Mouse (Mus musculus) lung, postnatal 0 days (tissue): ENCODE data around the gene Arhgap18. TPM values are rescaled to one million over a fixed set of nuclear protein-coding genes. Genes with fewer than 3 reads are reported as not detected.

ENCODE experiments used
- ATAC-seq: fragments of 200-750 bp; cut with Nextera tagmentation; 2 replicates; pipeline ENCODE4 v1.8.0; 2017; ENCODE audit warnings: moderate library complexity
- DNase-seq: peaks from one replicate; pipeline ENCODE4 v3.0.0-alpha.2; 2016; ENCODE audit warnings: low spot score
- H3K27ac ChIP-seq: fragments of 300-500 bp; sonication (generic); 2 replicates; pipeline ENCODE4 v1.5.1; 2014; ENCODE audit warnings: antibody characterized with exemption, mild to moderate bottlenecking, low read length, mixed read lengths
- H3K27me3 ChIP-seq: fragments of 300-500 bp; sonication (generic); replicated peaks from 2 replicates; pipeline ENCODE4 v1.6.1; 2014; ENCODE audit warnings: low read length, mixed read lengths; ENCODE audit not compliant: insufficient read depth
- H3K36me3 ChIP-seq: fragments of 300-500 bp; sonication (generic); 2 replicates; pipeline ENCODE4 v1.6.1; 2014; ENCODE audit warnings: low read length, mixed read lengths; ENCODE audit not compliant: insufficient read depth
- H3K4me1 ChIP-seq: fragments of 300-500 bp; sonication (generic); 2 replicates; pipeline ENCODE4 v1.6.1; 2014; ENCODE audit warnings: antibody characterized with exemption, low read depth, low read length, mixed read lengths; ENCODE audit not compliant: insufficient read depth
- H3K4me2 ChIP-seq: fragments of 300-500 bp; sonication (generic); replicated peaks from 2 replicates; pipeline ENCODE4 v1.6.1; 2014; ENCODE audit warnings: low read depth, mild to moderate bottlenecking, low read length, moderate library complexity, mixed read lengths
- H3K4me3 ChIP-seq: fragments of 300-500 bp; sonication (generic); 2 replicates; pipeline ENCODE4 v1.5.1; 2014; ENCODE audit warnings: low read depth, low read length
- H3K9ac ChIP-seq: fragments of 300-500 bp; sonication (generic); replicated peaks from 2 replicates; pipeline ENCODE4 v1.6.1; 2014; ENCODE audit warnings: low read depth, mild to moderate bottlenecking
- H3K9me3 ChIP-seq: fragments of 300-500 bp; sonication (generic); 2 replicates; pipeline ENCODE4 v1.6.1; 2016; ENCODE audit warnings: low read length, mixed read lengths
- CTCF ChIP-seq: IDR thresholded peaks from 2 replicates; pipeline ENCODE4 v1.5.1; 2016; ENCODE audit warnings: antibody characterized with exemption, mild to moderate bottlenecking
- EP300 ChIP-seq: IDR thresholded peaks from 2 replicates; pipeline ENCODE4 v1.6.1; 2016; ENCODE audit warnings: antibody characterized with exemption, mild to moderate bottlenecking, control low read depth
- WGBS: fragments of 180-500 bp; shearing (Covaris S2); extraction: QIAGEN DNeasy Blood & Tissue Kit; methylation state at CpG from one replicate; pipeline ENCODE4 v1.1.7; 2014; 5-methylcytosine and 5-hydroxymethylcytosine counted together
- polyA plus RNA-seq: library from polyadenylated mRNA; unstranded; fragments of >200 nt; fragmentation: Nextera tagmentation; extraction: Ambion mirVana; gene quantifications from 2 replicates; pipeline ENCODE4 v1.2.1, GENCODE M21; 2015

Gene Arhgap18
- polyA plus RNA-seq, 1 experiment from 2014 or later, result 28.6 TPM

DNA sequence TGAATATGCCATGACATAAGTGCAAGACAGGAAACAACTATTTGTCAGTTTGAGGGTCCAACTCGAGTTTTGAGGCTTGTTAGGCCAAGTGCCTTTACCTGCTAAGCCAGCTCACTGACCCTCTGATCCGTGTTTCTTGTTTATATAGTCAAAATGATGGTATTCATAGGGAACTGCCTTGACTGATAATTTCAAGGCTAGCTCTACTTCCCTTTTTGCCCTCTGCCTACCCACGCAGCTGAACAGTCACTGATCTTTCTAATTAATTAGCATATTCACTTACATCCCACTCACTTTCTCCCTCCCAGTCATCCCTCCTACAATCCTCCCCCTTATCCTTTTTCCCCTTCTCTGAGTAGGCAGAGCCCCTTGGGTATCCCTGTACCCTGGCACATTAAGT lies 2.4 kb upstream of the Arhgap18 start:
- H3K9me3 ChIP-seq, result no peaks in the 10 kb centered on the region
- TF ChIP-seq CTCF (no peak), EP300 (no peak)
- no peaks in the 10 kb centered on the region for H3K36me3 ChIP-seq
- no peak overlapping the region for H3K27ac ChIP-seq
- H3K4me2 ChIP-seq, result no peak overlapping the region
- ATAC-seq (no peak), DNase-seq (no peak)
- no peak overlapping the region for H3K4me3 ChIP-seq
- H3K9ac ChIP-seq, result no peak overlapping the region
- no peaks in the 10 kb centered on the region for H3K4me1 ChIP-seq
- no peaks in the 10 kb centered on the region for H3K27me3 ChIP-seq
- 57% methylated on average over 3 of the region's 3 CpGs for WGBS

DNA sequence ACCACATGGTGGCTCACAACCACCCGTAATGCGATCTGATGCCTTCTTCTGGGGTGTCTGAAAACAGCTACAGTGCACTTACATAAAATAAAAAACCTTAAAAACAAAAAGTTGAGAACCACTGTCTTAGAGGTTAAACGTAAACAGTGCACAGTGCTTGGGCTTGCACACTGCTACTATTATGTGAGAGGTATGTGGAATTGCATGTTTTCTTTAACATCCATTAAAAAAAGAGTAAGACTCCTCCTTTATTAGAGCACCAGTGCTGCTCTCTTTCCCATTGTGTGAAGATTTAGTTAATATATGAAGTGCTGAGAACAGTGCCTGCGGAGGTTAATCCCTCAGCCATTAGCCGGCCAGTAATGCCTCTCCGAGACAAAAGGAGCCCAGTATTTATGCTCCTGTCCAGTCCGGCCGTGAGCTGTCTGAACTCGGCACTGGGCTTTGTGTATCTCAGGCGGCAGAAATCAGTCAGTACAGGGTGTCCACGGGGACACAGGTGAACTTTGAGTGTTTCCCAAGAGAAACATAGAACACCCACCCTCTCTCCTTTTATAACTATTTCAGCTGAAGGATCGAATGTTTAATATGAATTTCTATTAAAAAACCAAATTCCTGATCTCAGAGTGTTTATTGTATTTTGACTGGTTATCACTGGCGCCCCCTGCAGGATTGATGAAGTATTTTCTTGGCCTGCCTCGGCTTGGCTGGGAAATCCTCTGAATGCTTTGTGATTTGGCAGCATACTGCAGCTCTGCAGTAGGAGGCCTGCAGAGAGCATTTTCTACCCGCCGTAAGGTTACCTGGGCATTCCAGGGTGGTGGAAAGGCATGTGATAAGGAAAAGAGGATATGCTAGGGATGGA lies 925 bp upstream of the Arhgap18 start:
- no peak for TF ChIP-seq EP300
- peak; percentile 77 for TF ChIP-seq CTCF
- H3K36me3 ChIP-seq, result no peaks in the 10 kb centered on the region
- H3K4me2 ChIP-seq, result no peak overlapping the region
- H3K27me3 ChIP-seq, result no peaks in the 10 kb centered on the region
- H3K27ac ChIP-seq, result no peak overlapping the region
- no peaks in the 10 kb centered on the region for H3K9me3 ChIP-seq
- peak; percentile 71 for DNase-seq
- H3K9ac ChIP-seq, result no peak overlapping the region
- WGBS, result 52% methylated on average over 16 of the region's 16 CpGs
- no peak overlapping the region for H3K4me3 ChIP-seq
- ATAC-seq, result 0 out of 2 replicates have a peak, but pooled peaks have one; percentile 21
- H3K4me1 ChIP-seq, result no peaks in the 10 kb centered on the region

DNA sequence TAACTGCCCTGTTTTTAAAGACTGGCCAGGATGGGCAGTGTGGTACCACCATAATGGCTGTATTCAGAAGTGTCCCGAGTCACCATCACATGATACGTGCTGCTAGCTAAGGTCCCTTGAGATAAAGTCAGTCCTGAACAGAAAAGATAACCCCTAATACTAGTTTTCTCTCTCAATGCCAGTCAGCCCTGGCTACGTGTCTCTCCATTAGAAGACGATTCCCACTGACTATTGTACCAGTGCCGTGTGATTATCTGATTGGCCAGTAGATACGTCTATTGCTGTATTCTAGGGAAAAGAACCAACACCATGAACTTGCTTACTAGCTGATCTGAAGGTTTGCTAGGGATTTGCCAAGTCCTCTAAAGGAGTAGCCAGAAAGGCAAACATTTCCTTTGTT lies 785 bp downstream of the Arhgap18 start:
- TF ChIP-seq EP300, result no peak
- TF ChIP-seq CTCF, result no peak
- Histone ChIP-seq H3K4me1 (no peaks in the 10 kb centered on the region), H3K27ac (no peak overlapping the region), H3K4me2 (no peak overlapping the region), H3K36me3 (no peaks in the 10 kb centered on the region), H3K27me3 (no peaks in the 10 kb centered on the region), H3K9me3 (no peaks in the 10 kb centered on the region), H3K4me3 (no peak overlapping the region), H3K9ac (no peak overlapping the region)
- ATAC-seq (no peak), DNase-seq (no peak)
- WGBS, result 86% methylated on average over 6 of the region's 6 CpGs

DNA sequence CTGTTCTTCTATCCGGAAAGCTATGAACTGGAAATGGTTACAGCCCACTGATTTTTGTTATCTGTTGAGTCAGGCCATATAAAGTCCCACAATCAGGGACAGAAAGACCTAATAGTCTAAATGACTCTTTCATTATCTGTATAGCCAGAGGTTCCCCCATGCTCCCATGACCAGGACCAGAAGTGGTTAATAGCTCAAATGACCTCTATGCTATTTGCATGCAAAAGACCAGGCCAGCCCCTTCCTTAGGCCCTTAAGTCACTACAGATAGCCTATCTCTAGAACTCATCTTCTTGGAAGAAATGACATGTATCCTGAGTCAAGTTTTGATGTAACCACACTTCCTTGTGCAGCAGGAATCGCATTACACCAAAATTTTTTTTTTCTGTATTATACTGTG lies 4.0 kb downstream of the Arhgap18 start:
- Histone ChIP-seq H3K4me1 (no peaks in the 10 kb centered on the region), H3K9me3 (no peaks in the 10 kb centered on the region), H3K9ac (no peak overlapping the region), H3K36me3 (no peaks in the 10 kb centered on the region), H3K4me3 (no peak overlapping the region), H3K27ac (no peak overlapping the region), H3K4me2 (no peak overlapping the region), H3K27me3 (no peaks in the 10 kb centered on the region)
- ATAC-seq, result no peak
- no peak for TF ChIP-seq EP300
- TF ChIP-seq CTCF, result no peak
- 83% methylated on average over 2 of the region's 2 CpGs for WGBS
- no peak for DNase-seq

DNA sequence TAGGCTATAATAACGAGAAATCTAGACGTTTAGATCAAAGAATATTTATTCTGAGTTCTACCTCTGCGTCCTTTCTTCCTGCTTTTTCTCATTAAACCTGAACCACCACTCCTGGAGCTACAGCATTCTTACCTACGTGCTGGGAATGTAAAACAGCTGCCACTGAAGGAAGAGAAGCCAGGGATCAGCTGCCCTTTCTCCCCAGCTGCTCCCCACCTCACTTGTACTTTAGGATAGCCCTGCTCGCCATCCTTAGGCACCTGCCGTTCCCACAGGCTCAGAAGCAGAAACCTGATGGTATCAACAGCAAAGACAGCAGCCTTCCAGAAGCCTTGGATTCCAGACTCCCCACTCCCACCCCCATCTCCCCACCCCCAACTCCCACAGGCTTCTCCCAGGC lies 6.2 kb downstream of the Arhgap18 start:
- H3K4me3 ChIP-seq, result no peak overlapping the region
- H3K4me2 ChIP-seq, result no peak overlapping the region
- ATAC-seq (no peak), DNase-seq (no peak)
- no peaks in the 10 kb centered on the region for H3K4me1 ChIP-seq
- H3K27me3 ChIP-seq, result no peaks in the 10 kb centered on the region
- H3K36me3 ChIP-seq, result no peaks in the 10 kb centered on the region
- TF ChIP-seq CTCF, result no peak
- TF ChIP-seq EP300, result no peak
- no peak overlapping the region for H3K9ac ChIP-seq
- WGBS, result 27% methylated on average over 6 of the region's 6 CpGs
- H3K27ac ChIP-seq, result no peak overlapping the region
- no peaks in the 10 kb centered on the region for H3K9me3 ChIP-seq

DNA sequence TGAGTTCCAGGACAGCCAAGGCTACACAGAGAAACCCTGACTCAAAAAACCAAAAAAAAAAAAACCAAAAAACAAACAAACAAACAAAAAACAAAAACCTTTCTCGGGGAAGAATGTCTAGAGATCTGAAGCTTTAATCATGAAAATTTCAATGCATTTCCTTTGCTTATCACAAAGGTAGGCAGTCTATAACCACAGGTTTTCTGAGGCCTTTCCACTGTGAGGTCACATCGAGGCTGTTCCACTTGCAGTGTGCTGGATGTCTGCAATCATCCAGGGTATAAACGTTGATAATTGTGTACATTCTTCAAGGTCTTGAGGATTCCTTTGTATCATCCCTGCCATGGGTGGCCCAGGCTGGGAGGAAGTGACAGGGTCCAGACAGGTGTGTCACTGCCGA lies 7.9 kb downstream of the Arhgap18 start:
- ATAC-seq (no peak), DNase-seq (no peak)
- 55% methylated on average over 4 of the region's 4 CpGs for WGBS
- TF ChIP-seq CTCF, result no peak
- TF ChIP-seq EP300, result no peak
- H3K9me3 ChIP-seq, result no peaks in the 10 kb centered on the region
- no peak overlapping the region for H3K27ac ChIP-seq
- H3K4me3 ChIP-seq, result no peak overlapping the region
- no peaks in the 10 kb centered on the region for H3K36me3 ChIP-seq
- no peaks in the 10 kb centered on the region for H3K27me3 ChIP-seq
- H3K4me1 ChIP-seq, result no peaks in the 10 kb centered on the region
- no peak overlapping the region for H3K9ac ChIP-seq
- no peak overlapping the region for H3K4me2 ChIP-seq
